Mouse (Mus musculus) Muller cell, postnatal 12 days (primary cell): ENCODE results near the gene Pptc7.
A peak's percentile ranks its signal among the peaks of the same experiment; 100 is the strongest.
"Not testable (repeated sequence)": the region's sequence is repeated elsewhere in the genome, so short reads cannot be mapped to it uniquely, and the experiment has no call there.

Experiments used
- DNase-seq: peaks from one replicate; pipeline ENCODE4 v3.0.0-alpha.2; 2015; ENCODE audit errors: inconsistent ontology term

Gene Pptc7

DNA sequence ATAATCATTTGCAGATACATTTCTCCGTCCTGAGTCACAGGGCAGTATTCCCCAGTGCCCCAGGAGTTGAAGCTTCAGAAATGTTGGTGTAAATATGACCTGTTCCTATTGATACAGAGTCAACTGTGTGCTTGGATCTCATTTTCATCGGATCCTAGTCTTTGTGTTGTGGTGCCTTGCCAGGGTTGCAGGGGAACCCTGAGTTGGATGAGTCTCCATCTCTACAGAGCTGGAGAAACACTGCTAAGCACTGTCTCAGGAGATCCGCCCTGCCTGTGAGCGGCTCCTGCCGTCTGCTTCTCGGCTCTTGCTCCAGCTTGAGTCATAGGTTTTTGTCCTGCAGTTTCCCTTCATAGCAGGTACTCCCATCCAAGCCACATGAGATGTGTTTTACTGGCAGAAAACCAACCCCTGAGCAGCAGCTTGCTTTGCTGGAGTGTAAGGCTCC, 15.9 kb downstream of the Pptc7 start:
- DNase-seq, result peak; percentile 32

DNA sequence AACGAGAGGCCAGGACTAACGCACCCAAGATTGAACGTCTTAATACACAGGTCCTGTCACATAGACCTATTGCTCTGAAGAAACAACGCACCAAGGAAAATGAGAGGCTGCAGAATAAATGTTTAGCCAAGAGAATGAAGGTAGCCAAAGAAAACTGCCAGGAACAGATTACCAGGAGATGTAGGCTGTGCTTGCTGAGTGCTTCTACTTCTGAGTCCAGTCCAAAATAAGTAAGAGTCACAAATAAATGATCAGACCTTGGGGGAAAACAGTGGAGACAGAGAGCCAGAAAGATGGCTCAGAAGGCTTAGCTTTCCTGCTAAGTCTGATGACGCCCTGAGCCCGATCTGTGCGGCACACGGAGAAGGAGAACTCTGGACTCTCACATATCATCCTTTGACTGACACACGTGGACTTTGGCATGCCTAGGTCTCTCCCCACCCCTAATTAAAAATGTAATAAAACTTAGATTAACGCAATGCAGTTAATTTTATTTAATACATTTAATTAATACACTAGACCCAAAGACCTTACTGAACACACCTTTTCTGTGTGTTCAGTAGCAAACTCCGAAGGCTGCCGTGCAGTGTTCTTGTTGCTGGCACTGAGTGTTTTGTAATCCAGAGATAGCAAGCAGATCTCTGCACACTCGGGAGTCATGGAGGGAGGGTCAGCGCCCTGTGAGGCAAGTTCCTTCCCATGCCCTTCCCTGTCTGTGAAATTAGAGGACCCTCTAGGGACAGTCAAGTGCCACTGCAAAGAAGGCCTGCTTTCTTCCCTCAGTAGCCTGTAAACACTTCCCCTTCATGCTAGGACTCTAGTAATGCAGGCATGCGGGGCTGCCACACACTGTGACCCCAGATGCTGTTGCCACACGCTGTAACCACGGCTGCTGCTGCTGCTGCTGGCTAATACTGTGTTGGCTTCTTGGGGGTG, 18.9 kb downstream of the Pptc7 start:
- DNase-seq, result no peak

DNA sequence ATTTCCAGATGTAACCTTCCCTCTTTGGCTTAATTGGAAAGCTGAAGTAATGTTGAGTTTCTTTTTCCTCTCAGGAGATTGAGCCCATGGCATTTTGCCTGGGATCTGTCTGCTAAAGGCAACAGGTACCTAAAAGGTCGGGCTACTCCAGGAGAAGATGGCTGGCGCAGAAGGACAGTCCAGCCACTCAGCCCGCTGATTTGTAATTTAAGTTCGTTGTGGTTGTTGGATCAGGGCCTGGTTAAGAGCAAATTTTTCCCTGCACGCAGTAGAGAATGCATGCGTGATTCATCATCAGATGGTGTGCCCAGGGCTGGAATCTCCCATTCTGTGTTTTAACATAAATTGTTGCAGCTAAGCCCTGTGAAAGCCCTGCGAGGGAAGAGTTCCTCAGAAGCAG, 19.8 kb downstream of the Pptc7 start:
- DNase-seq, result no peak

DNA sequence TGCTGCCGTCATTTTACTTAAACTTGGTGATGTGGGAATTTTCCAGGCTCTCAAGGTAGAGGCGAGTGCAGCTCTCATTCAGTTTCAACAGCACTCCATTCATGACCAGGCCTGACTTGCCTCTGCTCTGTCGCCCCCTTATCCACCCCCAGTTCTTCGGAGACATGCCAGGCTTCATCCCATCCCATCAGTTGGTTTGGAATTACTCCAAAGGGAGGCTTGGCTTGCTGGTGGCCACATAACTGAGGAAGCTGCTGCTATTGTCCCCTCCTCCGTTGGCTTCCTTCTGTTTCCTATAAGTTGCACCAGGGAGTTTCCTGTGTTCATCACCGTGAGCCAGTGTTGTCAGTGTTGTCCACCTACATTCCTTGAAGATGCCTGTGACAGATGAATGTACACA, 20.4 kb downstream of the Pptc7 start:
- peak; percentile 44 for DNase-seq

DNA sequence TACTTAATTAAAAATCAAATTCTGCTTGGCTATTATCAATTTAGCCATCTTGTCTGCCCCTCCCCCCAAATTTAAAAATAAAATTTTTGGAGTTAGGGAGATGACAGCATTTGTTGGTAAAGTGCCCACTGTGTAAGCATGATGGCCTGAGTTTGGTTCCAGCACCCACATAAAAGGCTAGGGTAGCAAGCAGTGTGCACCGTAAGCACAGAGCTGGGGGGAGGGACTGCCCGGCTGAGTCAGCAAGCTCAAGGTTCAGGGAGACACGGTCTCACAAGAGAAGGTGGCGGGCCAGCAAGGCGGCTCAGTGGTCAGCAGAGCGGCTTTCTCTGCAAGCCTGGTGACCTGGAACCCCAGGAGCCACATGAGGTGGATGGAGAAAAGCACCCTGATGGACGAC, 21.3 kb downstream of the Pptc7 start:
- no peak for DNase-seq

DNA sequence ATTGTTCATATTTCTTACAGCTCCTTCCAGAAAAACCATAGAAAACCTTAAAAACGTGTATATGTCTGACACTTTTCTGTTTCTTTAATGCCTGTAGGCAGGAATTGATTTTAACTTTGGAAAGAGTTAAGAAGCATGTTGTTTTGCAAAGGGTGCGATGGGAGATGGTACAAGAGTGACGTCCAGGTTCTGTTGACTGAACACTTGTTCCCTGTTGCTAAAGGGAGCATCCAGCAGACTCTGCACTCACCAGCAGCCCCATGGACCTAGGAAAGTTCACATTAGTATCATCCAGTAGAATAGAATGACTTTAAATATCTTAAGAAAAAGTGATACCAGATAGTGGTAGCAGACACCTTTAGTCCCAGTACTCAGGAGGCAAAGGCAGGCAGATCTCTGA, 22.4 kb downstream of the Pptc7 start:
- no peak for DNase-seq

DNA sequence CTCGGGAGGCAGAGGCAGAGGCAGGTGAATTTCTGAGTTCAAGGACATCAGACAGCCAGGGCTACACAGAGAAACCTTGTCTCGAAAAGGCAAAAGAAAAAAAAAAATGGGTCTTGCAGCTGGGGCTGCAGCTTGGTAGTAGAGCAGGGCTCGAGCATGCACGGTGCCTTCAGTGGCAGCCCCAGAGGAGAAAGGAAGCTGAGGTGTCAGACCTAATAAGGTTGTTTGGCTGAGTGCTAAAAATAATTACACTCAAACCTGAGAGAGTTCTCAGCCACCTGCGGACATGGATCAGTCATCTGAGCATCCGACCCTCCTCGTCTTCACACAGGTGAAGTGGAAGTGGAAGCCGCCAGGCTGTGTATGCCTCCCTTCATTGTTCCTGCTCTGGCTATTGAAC, 26.5 kb downstream of the Pptc7 start:
- DNase-seq, result no peak

DNA sequence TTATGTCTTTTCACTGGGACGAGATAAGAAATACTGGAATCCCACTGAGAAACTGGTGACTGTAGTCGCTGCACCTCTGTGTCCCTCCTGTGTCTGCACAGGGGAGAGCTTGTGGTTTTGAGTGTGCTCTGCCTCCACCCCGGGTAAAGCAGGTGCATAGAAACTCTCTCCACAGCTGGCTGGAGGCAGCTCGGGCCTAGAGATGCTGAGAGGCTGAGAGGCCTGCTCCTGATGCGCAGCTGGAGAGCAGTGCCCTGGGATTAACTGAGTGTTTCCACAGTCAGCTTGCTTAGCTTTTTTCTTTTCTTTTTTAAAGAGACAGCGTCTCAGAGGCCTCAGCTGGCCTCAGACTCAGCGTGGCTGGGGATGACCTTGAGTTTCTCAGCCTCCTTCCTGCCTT, 27.5 kb downstream of the Pptc7 start:
- no peak for DNase-seq

DNA sequence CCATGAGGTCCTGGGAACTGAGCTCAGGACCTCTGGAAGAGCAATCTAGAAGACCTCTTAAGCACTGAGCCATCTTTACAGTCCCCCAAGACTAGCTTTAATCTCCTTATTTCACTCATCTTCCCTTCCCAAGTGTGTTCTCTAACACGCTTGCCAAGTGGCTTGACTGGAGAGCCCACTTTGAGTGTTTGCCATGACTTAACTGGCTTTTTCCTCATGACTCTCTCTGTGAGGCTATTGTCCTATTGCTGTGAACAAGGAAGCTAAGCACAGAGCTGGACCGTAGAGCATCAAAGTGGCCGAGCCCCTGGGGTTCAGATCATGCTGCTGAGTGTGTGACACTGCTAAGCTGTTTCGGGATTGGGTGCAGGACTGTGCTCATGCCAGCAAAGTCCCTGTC, 28.2 kb downstream of the Pptc7 start:
- DNase-seq, result no peak

DNA sequence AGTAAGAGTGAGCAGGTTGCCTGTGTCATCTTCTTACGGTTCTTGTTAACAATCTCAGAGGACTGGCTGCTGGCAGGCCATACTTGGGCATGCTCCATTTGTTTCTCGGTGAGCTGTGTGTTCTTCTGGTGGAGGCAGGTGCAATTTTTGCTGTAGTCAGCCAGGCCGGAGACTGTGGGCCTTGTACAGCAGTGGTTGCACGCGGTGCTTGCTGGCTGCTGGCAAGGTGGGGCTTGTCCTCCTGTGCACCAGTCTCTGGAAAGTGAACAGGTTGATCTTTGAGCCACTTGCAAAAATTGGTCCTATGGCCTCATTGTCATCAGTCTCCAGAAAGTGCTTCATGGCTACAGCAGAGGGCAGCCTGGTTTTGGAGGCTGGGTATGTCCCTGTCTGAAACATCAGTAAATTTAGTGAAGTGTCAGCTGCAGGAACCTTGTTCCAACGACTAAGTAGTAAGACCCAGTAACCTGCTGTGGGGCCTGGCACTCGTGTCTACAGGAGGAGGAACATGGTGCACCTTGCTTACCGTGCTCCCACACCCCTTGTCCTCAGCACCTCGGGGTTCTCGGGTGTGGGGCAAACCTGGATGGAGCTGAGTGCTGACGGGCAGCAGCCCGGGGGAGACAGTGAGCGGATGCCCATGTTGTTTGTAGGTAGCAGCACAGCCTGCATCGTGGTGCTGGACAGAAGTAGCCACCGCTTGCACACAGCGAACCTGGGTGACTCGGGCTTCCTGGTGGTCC, 28.9 kb downstream of the Pptc7 start:
- no peak for DNase-seq

DNA sequence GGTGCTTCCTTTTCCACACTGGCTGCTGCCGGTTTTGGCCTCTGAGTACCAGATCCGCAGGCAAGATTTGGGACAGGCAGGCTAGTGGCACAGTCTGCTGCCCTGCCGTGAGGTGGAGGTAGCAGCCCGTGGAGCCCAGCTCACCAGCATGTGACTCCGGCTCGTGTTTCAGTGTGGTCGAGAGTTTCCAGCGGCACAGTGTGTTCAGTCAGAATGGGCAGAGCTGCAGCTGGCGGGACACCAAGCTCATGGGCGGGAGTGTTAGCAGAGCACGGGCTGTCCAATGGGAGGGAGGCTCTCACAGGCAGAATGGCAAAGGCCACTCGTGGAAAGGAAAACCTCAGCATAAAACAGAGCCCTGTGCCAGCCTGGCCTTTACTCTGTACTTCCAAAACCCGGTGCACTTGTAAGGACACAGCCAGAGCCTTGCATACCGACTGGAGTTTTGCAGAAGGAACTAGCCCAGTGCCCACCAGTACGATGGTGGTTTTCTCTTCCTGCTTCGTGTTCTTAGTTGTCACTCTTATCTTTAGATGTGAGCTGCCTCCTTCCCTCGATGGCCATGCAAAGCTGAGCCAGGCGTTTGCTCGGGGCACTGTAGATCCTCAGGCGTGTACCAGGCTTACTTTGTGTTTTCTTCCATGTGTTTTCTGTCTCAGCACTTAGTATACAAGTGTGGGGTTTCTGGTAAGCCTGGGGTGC, 31.0 kb downstream of the Pptc7 start:
- DNase-seq, result peak; percentile 84

DNA sequence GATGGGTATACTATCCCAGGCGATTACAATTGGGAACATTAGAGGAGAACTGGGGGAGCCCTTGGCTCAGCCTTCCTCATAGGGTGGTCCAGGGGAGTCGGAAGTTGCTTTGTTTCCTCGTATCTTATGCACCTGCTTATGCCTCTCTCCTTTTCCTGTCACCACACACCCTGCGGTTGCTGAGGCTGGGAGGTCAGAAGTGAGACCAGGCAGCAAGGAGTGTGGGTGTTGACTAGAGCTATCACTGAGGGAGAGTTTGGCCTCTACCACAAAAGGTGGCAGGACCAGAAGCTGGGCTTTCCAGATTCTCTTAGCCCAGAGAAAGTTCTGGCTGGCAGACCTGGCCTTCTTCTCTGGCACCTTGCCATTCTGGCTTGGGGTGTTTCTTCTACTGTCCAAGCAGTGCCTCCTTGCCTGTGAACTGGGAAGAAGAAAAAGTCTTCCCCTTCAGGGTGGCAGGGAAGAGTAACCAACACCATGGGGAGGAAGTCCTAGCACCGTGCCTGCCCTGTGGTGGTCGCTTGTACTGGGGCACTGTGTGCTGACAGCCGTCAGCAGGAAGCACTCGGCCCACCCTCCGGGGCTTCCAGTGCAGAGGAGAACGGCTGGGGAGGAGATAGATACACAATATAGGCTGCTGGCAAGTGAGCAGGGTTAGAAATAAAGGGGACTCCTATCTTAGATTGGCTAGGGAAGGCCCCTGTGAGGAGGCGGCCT, 33.3 kb downstream of the Pptc7 start:
- no peak for DNase-seq

DNA sequence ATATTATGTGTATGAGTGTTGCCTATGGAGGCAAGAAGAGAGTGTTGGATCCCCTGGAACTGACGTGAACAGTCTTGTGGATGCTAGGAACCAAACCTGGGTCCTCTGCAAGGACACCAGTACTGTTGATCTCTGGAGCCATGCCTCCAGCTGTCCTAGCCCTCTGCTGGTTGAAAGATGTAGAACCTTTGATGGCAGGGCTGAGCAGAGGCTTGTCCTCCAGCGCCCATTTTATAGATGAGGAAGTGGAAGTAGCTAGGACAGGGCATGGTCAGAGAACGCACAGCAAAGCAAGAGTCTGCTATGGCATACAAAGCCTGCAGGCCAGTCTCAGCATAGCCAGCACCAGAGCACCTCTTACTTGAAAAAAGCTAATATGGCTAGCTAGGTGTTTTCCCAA, 33.9 kb downstream of the Pptc7 start:
- no peak for DNase-seq

DNA sequence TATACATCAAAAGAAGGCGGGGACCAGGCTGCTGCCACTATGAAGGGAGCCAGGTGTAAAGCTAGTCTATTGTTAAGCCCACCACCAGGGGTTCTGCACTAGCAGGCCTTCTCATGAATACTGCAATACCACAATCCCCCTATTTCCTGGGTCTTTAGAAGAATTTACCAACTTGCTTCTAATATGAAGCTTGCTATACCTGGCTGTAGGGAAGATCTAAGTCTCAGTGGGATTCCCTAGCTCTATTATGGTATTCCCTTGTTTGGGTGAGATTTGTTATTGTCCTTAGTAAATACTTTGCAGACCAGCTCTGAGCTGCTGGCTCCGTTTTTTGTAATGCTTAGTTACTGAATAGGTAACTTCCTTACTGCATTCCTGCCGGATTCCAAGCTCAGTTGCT, 34.8 kb downstream of the Pptc7 start:
- DNase-seq, result not testable (repeated sequence)

DNA sequence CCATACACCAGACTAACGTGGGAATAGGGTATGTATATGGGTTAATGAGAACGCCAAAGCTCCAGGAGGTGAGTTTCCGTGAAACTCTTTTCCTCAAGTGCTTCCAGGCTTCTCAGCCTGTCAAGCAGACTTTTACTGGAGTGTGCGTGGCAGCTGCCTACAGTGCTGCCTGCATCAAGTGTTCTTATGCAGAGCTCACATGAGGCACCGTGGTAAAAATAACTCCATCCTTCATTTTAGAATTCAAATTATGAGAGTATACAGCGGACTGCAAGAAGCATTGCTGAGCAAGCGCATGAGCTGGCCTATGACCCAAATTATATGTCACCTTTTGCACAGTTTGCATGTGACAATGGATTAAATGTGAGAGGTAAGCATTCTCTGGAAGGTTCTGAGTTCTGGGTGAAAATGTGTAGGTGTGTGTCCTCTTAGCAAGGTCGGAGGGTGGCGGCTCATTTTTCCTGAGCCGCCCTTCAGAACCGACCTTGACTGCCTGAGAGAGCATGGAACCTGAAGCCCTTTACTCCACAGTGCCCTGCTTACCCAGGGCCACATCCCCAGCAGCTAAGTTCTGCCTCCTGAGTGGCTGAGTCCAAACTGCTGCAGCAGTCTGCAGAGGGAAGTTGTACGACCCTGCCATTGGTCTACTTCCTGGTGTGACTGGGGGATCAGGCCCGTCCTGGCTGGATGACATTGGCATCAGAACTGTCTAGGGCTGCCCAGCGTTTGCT, 35.5 kb downstream of the Pptc7 start:
- DNase-seq, result no peak

DNA sequence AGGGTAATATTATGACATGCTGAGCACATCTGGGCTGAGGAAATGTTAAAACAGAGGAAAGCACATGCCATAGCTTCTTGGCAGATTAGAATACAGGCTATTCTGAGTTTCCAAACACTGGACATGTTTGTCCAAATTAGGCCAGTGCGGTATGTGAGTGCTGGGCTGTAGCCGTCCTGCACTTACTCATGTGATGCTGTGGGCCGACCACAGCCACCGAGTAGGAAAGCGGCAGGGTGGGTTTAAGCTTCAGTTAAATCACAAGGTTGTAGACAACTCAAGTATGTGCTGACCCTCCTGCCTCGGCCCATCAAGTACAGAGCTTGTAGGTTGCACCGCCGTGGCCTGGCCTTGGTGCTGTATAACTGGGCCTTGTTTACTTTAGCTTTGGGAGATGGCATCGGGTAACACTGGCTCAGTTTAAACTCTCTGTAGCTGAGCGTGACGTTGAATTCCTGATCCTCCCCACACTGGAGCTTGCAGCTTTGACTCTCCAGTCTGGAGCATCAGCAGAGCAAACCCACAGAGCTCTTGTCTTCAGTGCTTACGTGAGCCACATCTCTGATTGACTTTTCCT, 36.1 kb downstream of the Pptc7 start:
- DNase-seq, result no peak

DNA sequence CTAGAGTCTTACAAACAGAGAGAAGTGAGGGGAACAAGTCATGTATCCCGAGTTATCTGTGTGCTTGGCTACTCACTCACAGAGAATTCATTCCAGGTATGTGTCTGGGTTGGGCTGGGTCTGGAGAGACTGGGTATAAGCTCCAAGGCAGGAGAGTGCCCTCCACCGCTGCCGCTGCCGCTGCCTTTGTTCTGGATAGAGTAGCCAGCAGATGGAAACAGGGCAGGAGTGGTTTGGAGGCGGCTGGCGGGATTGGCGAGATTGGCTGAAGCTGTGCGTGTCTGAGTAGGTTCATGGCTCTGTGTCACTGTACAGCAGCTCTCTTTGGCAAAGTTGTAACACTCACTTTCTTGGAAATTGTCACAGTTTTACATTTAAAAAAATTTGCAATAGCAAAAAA, 39.4 kb downstream of the Pptc7 start:
- DNase-seq, result no peak

DNA sequence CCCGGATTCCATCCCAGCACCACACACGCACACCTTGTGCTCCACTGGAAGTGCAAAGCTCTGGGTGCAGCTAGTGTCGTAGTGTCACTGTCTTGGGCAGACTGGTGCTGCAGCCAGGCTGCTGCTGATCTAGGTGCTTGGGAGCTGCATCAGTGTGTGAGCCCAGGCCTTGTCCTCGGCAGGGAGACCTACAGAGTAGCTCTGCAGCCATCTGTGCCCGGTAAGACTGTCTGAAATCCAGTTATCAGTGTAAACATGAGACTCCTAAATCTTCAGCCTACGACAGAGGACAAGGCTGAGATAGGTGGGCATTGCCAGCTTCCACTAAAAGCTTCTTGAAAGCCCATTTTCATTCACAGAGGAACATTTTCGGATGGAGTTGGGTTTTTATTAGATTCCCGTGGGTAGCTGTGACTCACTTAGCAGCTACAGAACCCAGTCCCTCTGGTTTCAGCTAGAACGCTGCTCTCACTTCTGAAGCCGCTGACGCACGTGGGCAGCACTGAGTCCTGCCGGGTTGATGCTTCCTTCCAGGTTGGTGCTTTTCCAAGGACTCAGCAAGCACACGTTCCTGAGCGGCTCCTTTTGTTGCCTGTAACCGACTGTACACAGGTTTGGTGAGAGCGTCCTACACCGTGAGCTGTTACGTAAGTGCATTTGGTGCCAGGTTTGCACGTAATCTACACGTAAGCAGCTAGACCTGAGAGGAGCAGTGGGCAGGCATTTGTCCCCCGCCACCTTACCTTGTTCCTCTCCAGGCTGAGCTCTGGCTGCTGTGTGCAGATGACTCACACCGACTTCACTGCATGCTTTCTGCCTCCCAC, 40.7 kb downstream of the Pptc7 start:
- no peak for DNase-seq

DNA sequence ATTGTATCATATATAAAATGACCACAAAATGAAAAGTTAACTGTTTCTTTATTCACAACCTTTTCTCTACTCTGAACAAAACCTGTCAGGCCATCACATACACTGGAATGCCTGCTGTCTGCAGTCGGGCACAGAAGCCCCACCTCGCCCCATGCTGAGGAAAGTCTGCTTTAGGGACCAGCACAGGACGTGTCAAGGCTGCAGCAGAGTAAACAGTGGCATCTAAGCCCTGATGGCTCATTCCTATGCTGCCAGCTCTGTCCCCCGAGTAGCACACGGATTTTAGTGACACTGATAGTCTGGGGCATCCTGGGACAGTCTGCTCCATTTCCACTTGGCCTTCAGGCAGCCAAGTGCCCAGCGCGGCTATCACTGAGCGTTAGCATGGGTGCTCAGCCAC, 41.3 kb downstream of the Pptc7 start:
- no peak for DNase-seq

DNA sequence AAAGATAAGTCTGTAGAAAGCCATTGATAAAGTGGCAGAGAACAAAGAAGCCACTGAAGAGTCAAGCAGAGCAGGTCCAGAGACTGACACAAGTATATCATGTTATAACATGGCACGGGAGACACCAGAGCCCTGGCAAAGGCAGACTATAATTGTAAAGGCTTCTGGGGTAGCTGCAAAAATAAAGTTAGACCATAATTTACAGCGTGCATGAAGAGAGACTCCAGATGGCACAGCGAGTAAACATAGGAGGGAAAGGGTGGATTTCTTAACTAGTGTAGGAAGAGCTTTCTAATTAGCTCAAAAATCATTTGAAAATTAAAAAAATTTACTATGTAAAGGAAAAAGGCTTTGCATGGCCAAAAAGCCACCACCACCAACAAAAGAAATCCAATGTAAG, 43.1 kb downstream of the Pptc7 start:
- DNase-seq, result no peak
